Mouse (Mus musculus): ENCODE results near the gene Slc15a3.

- no peak for TF ChIP-seq CTCF (IDR thresholded peaks at IDR 0.05; ENCODE audit: low read depth)
- no peak for TF ChIP-seq EP300 (IDR thresholded peaks at IDR 0.05; ENCODE audit: low read depth)
These were observed 38.8 kb downstream of the Slc15a3 start for GRCm38 (mm10) chr19:10878201-10878837.
